Mouse (Mus musculus) stomach, embryonic 16.5 days (tissue): Measurements from ENCODE around the gene Atp6v1g2. TPM values are rescaled to one million over a fixed set of nuclear protein-coding genes. Genes with fewer than 3 reads are reported as not detected.

Experiments used
- ATAC-seq: fragments of 200-750 bp; cut with Nextera tagmentation; 2 replicates; pipeline ENCODE4 v1.8.0; 2017; ENCODE audit warnings: moderate number of reproducible peaks, moderate TSS enrichment; ENCODE audit not compliant: insufficient read depth, low FRiP score
- H3K27ac ChIP-seq: fragments of 300-500 bp; sonication (generic); 2 replicates; pipeline ENCODE4 v1.5.1; 2014; ENCODE audit warnings: low read length
- H3K27me3 ChIP-seq: fragments of 300-500 bp; sonication (generic); 2 replicates; pipeline ENCODE4 v1.6.1; 2014; ENCODE audit warnings: low read length, control low read depth, mixed read lengths; ENCODE audit not compliant: control insufficient read depth, insufficient read depth
- H3K36me3 ChIP-seq: fragments of 300-500 bp; sonication (generic); 2 replicates; pipeline ENCODE4 v1.6.1; 2014; ENCODE audit warnings: low read length; ENCODE audit not compliant: control insufficient read depth, insufficient read depth
- H3K4me1 ChIP-seq: fragments of 300-500 bp; sonication (generic); 2 replicates; pipeline ENCODE4 v1.6.1; 2014; ENCODE audit warnings: low read length, control low read depth, mixed read lengths; ENCODE audit not compliant: control insufficient read depth, insufficient read depth
- H3K4me2 ChIP-seq: fragments of 300-500 bp; sonication (generic); 2 replicates; pipeline ENCODE4 v1.6.1; 2014; ENCODE audit warnings: low read depth, low read length, mixed read lengths
- H3K4me3 ChIP-seq: fragments of 300-500 bp; sonication (generic); replicated peaks from 2 replicates; pipeline ENCODE4 v1.5.1; 2014; ENCODE audit warnings: mild to moderate bottlenecking, low read length
- H3K9ac ChIP-seq: fragments of 300-500 bp; sonication (generic); 2 replicates; pipeline ENCODE4 v1.6.1; 2014; ENCODE audit warnings: low read length
- H3K9me3 ChIP-seq: fragments of 300-500 bp; sonication (generic); replicated peaks from 2 replicates; pipeline ENCODE4 v1.6.1; 2016; ENCODE audit warnings: low read length, control low read depth; ENCODE audit not compliant: control insufficient read depth
- WGBS: fragments of 180-500 bp; shearing (Covaris S2); extraction: QIAGEN DNeasy Blood & Tissue Kit; methylation state at CpG from one replicate; pipeline ENCODE4 v1.1.7; 2014; 5-methylcytosine and 5-hydroxymethylcytosine counted together
- polyA plus RNA-seq: library from polyadenylated mRNA; unstranded; fragments of >200 nt; fragmentation: Nextera tagmentation; extraction: Ambion mirVana; gene quantifications from 2 replicates; pipeline ENCODE4 v1.2.1, GENCODE M21; 2015

Atp6v1g2 gene
- polyA plus RNA-seq, 1 experiment from 2014 or later: 6.0 TPM

- Histone ChIP-seq H3K4me2 (no peak overlapping the region), H3K36me3 (peaks cover 17% of the 10 kb centered on the region), H3K4me3 (no peak overlapping the region), H3K9me3 (no peaks in the 10 kb centered on the region), H3K9ac (no peak overlapping the region), H3K4me1 (peaks cover 4% of the 10 kb centered on the region; the same call in 1 of the 2 replicates), H3K27ac (no peak overlapping the region), H3K27me3 (no peaks in the 10 kb centered on the region)
- no peak for ATAC-seq
- 46% methylated on average over 4 of the region's 4 CpGs for WGBS
Observed at GRCm38 (mm10) chr17:35255704-35256103, 22.2 kb downstream of the Atp6v1g2 start.

DNA sequence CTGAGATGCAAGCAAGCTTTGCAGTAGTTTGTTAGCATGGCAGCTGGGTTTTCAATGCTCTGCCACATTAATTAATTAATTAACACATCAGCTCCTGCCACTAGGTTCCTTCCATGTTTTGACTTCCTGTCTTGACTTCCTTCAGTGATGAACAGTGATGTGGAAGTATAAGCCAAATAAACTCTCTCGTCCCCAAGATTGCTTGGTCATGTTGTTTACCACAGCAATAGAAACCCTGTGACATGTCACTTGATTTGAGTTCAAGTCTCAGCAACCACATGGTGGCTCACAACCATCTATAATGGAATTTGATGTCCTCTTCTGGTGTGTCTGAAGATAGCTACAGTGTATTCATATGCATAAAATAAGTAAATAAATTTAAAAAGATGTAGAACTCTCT is 23.9 kb downstream of the Atp6v1g2 start:
- Histone ChIP-seq H3K36me3 (peaks cover 5% of the 10 kb centered on the region; the same call in 1 of the 2 replicates), H3K9ac (no peak overlapping the region), H3K27me3 (no peaks in the 10 kb centered on the region; the same call in 1 of the 2 replicates), H3K27ac (no peak overlapping the region), H3K4me1 (peaks cover 4% of the 10 kb centered on the region; the same call in 1 of the 2 replicates), H3K4me3 (no peak overlapping the region), H3K4me2 (no peak overlapping the region), H3K9me3 (no peaks in the 10 kb centered on the region)
- no peak for ATAC-seq
- 56% methylated on average over 1 of the region's 1 CpGs for WGBS

- 0 out of 2 replicates have a peak, but pooled peaks have one; percentile 7 for ATAC-seq
- 12% methylated on average over 17 of the region's 17 CpGs for whole genome bisulfite sequencing
- H3K4me2 ChIP-seq: peak overlapping the region; percentile 59
- peaks cover 4% of the 10 kb centered on the region; the same call in 1 of the 2 replicates for H3K4me1 ChIP-seq
- H3K27ac ChIP-seq: no peak overlapping the region; the same call in 1 of the 2 replicates
- no peaks in the 10 kb centered on the region for H3K9me3 ChIP-seq
- H3K4me3 ChIP-seq: peak overlapping the region; percentile 43
- no peaks in the 10 kb centered on the region; the same call in 1 of the 2 replicates for H3K36me3 ChIP-seq
- no peaks in the 10 kb centered on the region; the same call in 1 of the 2 replicates for H3K27me3 ChIP-seq
- peak overlapping the region; percentile 67 for H3K9ac ChIP-seq
Observed at GRCm38 (mm10) chr17:35257824-35258491, 24.5 kb downstream of the Atp6v1g2 start.

- WGBS: 55% methylated on average over 13 of the region's 14 CpGs
- Histone ChIP-seq H3K4me3 (no peak overlapping the region), H3K9me3 (no peaks in the 10 kb centered on the region)
Observed at GRCm38 (mm10) chr17:35258492-35259478, 25.3 kb downstream of the Atp6v1g2 start.

DNA sequence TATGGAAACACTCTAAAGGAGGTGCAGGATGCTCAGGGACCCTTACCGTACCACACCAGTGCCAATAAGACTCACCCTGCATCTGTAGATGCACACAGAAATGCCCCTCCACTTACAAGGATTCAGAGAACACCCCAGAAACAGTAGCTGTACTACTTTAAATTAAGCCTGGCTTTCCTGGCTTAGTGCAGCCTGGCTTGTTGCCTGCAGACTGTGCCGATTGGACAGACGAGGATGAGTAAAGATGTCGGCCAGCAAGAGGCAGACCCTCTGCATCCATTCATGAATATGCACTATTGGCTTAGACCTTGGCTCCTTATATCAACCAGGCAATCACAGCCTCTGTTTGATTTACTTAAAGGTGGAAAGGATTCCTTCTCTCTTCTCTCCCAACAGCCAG is 26.2 kb downstream of the Atp6v1g2 start:
- H3K27me3 ChIP-seq: no peaks in the 10 kb centered on the region; the same call in 1 of the 2 replicates
- H3K27ac ChIP-seq: no peak overlapping the region

More at GRCm38 (mm10) chr17:35258492-35259478, 25.3 kb downstream of the Atp6v1g2 start:
- Histone ChIP-seq H3K4me1 (peaks cover 4% of the 10 kb centered on the region; the same call in 1 of the 2 replicates), H3K27me3 (no peaks in the 10 kb centered on the region; the same call in 1 of the 2 replicates), H3K4me2 (0 out of 2 replicates have a peak overlapping the region, but pooled peaks have one; percentile 59), H3K27ac (no peak overlapping the region), H3K36me3 (no peaks in the 10 kb centered on the region), H3K9ac (no peak overlapping the region)
- ATAC-seq: no peak

GRCm38 (mm10) chr17:35261651-35262050 is 28.2 kb downstream of the Atp6v1g2 start:
- peaks cover 4% of the 10 kb centered on the region; the same call in 1 of the 2 replicates for H3K4me1 ChIP-seq
- WGBS: 74% methylated on average over 13 of the region's 13 CpGs
- no peak overlapping the region for H3K9ac ChIP-seq
- no peak overlapping the region for H3K4me2 ChIP-seq
- H3K27me3 ChIP-seq: no peaks in the 10 kb centered on the region; the same call in 1 of the 2 replicates
- H3K4me3 ChIP-seq: no peak overlapping the region
- no peak for ATAC-seq
- H3K36me3 ChIP-seq: no peaks in the 10 kb centered on the region
- no peak overlapping the region for H3K27ac ChIP-seq
- no peaks in the 10 kb centered on the region for H3K9me3 ChIP-seq

More for the DNA sequence above, 26.2 kb downstream of the Atp6v1g2 start:
- WGBS: 68% methylated on average over 4 of the region's 4 CpGs
- Histone ChIP-seq H3K4me3 (no peak overlapping the region), H3K9me3 (no peaks in the 10 kb centered on the region), H3K4me2 (no peak overlapping the region), H3K9ac (no peak overlapping the region), H3K4me1 (peaks cover 4% of the 10 kb centered on the region; the same call in 1 of the 2 replicates), H3K36me3 (no peaks in the 10 kb centered on the region)
- no peak for ATAC-seq

- Histone ChIP-seq H3K36me3 (no peaks in the 10 kb centered on the region), H3K4me3 (peak within 1 kb of the TSS; percentile 73), H3K27me3 (no peaks in the 10 kb centered on the region; the same call in 1 of the 2 replicates), H3K4me2 (peak within 1 kb of the TSS; percentile 98), H3K9ac (peak within 1 kb of the TSS; percentile 80), H3K27ac (no peak within 1 kb of the TSS; the same call in 1 of the 2 replicates), H3K4me1 (peaks cover 2% of the 10 kb centered on the region; the same call in 1 of the 2 replicates), H3K9me3 (no peaks in the 10 kb centered on the region)
- peak; percentile 94 for ATAC-seq
- WGBS: under 1% methylated on average over 58 of the region's 73 CpGs
Observed at GRCm38 (mm10) chr17:35262664-35263522, 29.4 kb downstream of the Atp6v1g2 start, which contains the start of gene H2-D1. Gene H2-D1 (plus strand): TSS chr17:35262730.

DNA sequence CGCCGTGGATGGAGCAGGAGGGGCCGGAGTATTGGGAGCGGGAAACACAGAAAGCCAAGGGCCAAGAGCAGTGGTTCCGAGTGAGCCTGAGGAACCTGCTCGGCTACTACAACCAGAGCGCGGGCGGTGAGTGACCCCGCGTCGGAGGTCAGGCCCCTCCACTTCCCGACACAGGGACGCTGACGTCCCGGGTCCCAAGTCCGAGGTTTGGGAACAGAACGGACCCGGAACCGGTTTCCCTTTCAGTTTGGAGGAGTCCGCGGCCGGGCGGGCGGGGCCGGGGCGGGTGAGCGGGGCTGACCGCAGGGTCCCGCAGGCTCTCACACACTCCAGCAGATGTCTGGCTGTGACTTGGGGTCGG is 30.0 kb downstream of the Atp6v1g2 start:
- H3K4me3 ChIP-seq: peak overlapping the region; percentile 73
- H3K4me1 ChIP-seq: no peaks in the 10 kb centered on the region
- WGBS: under 1% methylated on average over 31 of the region's 31 CpGs
- peak overlapping the region; percentile 98 for H3K4me2 ChIP-seq
- H3K27me3 ChIP-seq: no peaks in the 10 kb centered on the region; the same call in 1 of the 2 replicates
- peak; percentile 18; the same call in 1 of the 2 replicates for ATAC-seq
- no peaks in the 10 kb centered on the region for H3K36me3 ChIP-seq
- H3K9me3 ChIP-seq: no peaks in the 10 kb centered on the region
- peak overlapping the region; percentile 80 for H3K9ac ChIP-seq
- no peak overlapping the region for H3K27ac ChIP-seq
